Mouse (Mus musculus) megakaryocyte, embryonic 14.5 days (primary cell): ENCODE results near the gene Sgcd.

Source experiments
- FLI1 ChIP-seq: IDR thresholded peaks from 2 replicates; pipeline ENCODE4 v1.6.1; 2012; ENCODE audit warnings: low read length, inconsistent platforms, mixed read lengths
- GATA1 ChIP-seq: IDR thresholded peaks from 3 replicates; pipeline ENCODE4 v1.6.1; 2012; ENCODE audit warnings: mixed read lengths, low read length, inconsistent platforms, borderline replicate concordance

DNA sequence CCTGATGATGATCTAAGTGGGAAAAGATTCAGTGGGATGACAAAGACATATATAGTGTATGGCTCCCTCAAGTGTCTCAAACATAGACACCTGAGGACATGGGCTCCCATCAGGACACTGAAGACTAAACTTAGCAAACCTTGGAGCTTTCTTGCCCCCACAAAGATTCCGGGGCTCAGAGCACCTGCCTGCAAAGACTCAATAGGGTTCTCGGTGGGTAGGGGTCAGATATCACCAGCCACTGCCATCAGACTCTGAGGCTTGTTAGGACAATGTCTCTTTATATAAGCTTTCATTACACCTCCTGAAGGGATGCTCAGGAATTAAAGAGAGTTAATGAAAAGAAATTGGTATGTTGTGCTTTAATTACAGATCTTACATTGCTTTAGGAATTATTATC, 764.6 kb downstream of the Sgcd start:
- TF ChIP-seq GATA1 (no peak), FLI1 (no peak)
